Mouse (Mus musculus) fibroblast of lung, adult 2 months (primary cell): ENCODE measurements around the gene Ugt1a10.
"Not testable (repeated sequence)": the region's sequence is repeated elsewhere in the genome, so short reads cannot be mapped to it uniquely, and the experiment has no call there.

Source experiments
- DNase-seq: peaks from one replicate; pipeline ENCODE4 v3.0.0-alpha.2; 2011; ENCODE audit warnings: low read depth

Gene Ugt1a10

DNA sequence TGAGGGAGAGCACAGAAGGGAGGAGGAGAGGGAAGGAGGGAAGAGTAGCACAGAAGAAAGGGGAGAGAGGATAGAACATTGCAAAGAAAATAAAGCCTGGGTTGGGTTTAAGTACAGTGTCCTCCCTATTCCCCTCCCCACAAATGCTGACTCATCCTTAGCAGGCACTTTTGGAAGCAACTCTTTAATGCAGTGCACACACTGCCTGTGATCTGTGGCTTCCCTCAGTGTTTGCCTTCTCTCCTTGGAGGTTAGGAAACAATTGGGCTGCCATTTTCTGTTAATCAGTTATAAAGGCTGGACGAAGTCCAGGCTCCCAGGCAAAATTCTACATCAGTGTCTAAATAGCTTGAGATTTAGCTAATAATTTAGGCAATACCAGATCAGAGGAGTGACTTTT lies 85.3 kb downstream of the Ugt1a10 start:
- DNase-seq: not testable (repeated sequence)

DNA sequence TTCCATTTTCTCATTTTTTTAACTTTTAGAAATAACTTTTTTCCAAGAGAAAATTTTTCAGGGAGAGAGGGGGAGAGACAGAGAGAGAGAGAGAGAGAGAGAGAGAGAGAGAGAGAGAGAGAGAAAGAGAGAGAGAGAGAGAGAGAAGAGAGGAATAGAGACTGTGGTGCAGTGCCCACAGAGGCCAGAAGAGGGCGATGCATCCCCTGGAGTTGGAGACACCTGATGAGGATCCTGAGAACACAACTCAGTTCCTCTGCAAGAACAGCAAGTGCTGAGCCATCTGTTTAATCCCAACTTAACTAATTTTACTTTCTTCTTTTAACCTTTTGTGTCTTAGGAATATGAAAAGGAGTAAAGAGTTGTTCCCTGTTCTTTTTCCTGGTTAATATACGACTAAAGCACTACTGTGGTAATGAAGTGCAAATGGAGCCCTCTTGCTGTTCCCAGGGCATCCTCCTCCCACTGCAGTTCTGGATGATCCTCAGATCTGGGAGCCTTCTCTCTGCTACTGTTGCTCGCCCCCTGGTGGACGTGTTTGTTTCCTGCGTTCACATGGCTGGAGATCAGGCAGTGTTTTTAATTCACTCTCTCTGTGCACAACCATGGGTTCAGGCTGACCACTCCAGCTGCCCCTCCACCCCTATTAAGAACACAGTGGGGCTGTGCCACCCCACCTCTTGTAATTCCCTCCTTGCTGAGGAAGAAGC lies 88.9 kb downstream of the Ugt1a10 start:
- not testable (repeated sequence) for DNase-seq

DNA sequence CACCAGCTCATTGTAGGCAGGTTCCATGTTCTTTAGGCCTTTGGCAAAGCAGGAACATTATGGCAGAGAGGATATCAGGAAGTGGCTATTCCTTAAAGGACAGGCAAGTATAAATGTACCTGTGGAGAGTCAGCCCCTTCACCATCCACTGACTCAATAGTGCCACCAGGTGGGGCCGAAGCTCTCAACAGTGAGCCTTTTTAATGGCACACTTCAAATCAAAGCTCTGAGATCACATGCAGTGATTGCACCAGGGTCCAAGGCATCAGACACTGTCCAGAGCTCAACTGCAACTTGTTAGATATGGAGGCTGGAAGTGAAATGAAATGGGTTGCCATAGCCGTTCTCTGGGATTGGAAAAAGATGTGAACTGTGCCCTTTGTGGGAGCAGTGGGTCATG lies 90.1 kb downstream of the Ugt1a10 start:
- DNase-seq: not testable (repeated sequence)

DNA sequence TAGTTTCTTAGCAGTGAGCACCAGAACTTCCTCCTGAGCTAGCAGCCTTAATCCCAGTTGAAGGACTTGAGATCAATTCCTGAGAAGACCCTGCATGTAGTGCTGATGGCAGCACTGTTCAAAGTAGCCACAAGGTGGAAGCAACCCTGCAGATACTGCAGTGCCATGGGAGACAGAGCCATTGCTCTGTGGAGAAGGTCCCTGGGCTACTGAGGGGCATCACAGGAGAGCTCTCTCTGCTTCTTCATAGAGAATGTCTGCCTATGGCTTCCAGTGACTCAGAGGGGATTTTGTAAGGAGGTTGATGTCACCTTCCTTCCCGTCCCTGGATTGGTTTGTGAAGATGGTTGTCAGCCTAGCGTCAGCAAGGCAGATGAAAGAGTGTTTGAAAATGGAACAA lies 94.9 kb downstream of the Ugt1a10 start:
- DNase-seq: not testable (repeated sequence)

DNA sequence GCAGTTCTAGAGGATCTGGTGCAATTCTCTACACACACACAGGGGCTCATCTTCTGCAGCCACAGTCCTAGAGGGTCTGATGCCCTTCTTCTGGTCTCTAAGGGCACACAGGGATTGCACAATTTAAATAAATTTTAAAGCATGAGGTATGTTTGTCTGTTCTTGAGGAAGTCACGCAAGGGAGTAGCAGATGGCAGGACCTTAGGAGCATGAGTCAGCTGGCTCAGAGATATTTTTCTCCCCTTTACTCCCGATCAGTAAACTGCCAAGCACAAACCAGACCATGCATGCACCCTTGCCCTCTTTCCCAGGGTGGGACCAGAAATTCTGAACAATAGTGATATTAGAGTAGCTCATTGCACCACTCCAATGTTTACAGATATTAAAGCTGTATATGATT lies 103.2 kb downstream of the Ugt1a10 start:
- no peak for DNase-seq

DNA sequence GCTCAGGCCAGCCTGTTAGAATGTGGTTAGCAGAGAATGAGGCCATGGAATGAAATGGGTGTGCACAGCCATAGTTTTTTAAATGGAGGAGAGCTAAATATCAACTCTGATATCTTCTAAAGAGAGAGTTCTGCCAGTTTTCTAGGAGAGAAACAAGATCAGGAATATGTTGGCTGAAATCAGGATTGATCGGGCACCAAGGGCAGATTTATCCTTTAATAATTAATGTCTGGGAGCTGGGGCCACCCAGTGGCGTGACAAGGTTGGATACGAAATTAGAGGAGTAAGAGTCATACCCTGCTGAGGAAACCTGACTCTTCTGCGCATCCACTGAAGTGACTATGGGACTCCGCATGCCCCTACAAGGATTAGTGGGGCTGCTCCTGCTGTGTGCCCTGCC lies 110.5 kb downstream of the Ugt1a10 start, which contains the start of gene Ugt1a5:
Gene Ugt1a5, plus strand, starts transcription at position 302 of the 400 bp plus-strand sequence.
- no peak for DNase-seq

DNA sequence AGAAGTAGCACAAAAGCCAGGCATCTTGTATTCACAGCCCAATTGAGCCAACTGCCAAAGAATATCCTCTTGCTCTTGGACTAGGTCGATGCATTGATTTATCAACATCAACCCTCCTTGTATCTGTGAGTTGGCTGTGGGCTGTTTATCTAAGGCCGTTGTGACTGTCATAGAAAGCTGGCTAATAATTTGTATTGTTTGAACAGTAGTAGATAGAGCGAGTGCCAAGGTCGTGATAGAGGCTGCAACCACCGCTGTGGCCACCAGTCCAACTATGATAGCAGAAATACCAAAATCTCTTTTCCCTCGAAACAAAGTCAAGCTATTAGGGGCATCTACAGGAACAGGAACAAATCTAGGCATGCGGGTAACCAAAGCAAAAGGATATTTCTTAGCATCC lies 117.0 kb downstream of the Ugt1a10 start:
- DNase-seq: not testable (repeated sequence)

DNA sequence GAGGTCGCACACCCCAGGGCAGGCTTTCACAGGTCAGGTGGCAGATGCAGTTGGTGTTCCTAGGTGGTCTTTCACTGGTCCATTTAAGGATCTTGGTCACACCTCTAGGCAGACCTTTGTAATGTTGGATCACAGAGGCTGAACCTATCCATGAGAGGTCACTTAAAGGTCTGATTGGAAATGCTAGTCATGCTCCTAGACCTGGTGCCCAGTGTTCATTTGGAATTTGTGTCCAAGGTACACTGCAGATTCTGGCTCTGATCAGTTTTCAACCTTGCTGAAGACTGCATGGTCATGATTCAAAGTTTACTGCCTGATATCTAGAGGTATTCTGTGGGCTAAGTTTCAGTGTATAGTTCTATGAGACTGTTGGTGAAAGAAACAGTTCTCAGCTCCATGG lies 124.5 kb downstream of the Ugt1a10 start:
- DNase-seq: no peak

DNA sequence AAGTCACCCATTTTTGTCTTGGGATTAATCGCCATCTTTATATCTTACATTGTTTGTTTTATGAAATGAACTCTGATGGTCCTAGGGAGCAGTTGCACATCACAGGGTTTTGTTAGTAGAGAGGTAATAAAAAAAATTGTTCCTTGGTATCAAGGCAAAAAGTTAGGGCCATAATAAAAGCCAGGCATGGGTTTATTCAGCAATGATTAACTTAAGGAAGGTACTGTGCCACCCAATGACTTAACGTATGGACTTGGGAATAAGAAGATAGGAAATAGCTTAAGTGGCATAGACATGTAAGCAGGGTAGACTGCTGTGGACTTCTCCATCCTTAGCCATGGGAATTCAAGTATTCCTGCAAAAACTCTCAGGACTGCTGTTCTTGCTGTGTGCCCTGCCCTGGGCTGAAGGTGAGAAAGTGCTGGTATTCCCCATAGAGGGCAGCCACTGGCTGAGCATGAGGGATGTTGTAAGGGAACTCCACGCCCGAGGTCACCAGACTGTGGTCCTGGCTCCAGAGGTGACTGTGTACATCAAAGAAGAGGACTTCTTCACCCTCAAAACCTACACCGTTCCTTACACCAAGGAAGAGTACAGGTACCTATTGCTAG lies 131.2 kb downstream of the Ugt1a10 start:
- no peak for DNase-seq

DNA sequence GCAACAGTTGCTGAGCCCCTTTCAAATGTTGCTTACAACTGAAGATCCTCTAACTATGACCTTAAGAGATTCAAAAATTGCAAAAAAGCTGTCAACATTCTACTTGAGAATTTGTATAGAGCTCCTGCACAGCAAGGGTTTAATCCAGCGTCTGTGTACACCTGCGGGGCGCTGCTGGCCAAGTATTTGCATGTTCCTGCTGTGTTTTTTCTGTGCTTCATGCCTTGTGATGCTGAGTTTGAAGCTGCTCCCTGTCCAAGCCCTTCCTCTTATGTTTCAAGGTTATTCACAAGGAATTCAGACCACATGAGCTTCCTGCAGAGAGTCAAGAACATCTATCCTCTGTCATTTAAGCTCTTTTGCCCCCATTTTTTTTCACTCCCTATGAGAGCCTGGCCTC lies 136.9 kb downstream of the Ugt1a10 start:
- DNase-seq: no peak

DNA sequence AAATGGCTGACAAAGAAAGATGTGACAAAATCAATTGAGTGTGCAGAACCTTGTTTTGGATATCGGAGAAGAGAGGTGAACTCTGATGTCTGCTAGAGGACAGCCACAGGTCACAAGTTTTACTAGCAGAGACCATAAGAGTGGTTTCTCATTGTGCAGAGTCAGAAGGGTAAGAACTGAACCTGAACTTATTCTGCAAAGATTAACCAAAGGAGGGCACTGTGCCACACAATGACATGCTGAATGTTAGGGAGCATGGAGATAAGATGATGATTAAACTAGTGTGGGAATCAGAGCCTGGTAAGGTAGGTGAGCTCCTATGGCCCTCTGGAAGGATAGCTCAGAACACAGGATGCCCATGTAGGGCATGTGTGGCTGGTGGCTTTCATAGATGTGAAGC lies 140.5 kb downstream of the Ugt1a10 start:
- DNase-seq: no peak

DNA sequence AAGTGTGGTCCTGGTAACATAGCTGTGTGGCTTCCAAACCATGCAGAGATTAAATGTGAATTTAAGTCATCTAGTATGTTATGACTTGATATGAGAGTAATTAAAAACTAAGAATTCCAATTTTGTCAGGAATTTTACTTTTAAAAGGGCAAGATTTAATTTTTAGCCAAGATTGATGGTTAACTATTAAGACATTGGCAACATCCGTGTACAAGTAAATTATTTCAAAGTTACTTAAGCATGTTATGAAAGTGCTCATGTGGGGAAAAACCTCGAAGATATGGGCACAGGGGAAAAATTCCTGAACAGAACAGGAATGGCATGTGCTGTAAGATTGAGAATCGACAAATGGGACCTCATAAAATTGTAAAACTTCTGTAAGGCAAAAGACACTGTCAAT lies 142.3 kb downstream of the Ugt1a10 start:
- DNase-seq: no peak

DNA sequence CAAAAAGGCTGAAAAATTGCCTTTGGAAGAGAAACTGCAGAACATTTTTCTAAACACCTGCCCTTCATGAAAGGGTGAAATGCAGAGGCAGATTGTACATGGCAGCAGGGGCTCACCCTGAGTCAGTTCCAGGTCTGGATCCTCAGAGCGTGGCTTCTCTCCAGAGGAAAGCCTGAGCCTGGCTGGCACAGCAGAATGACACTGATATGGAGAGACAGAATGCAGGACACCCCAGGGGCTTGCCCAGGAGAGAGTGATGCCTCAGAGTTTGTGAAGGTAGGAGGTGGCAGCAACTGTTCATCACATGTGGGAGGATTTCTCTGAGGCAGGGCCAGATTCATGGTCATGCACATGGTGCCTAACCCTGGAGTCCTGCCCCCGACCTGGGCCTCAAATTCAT lies 144.8 kb downstream of the Ugt1a10 start:
- no peak for DNase-seq

DNA sequence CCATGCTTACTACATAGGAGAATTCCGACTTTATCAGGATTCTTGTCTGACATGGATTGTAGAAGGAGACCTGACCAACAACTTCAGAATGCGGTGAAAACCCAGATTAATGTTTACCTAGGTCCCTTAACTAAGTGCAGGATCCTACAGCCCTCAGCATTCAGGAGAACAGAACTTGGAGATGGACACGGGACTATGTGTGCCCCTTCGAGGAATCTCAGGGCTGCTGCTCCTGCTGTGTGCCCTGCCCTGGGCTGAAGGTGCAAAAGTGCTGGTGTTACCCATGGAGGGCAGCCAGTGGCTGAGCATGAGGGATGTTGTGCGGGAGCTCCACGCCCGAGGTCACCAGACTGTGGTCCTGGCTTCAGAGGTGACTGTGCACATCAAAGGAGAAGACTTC lies 145.3 kb downstream of the Ugt1a10 start, which contains the start of gene Ugt1a2:
Gene Ugt1a2, plus strand, starts transcription at position 146 of the 400 bp plus-strand sequence.
- DNase-seq: no peak

DNA sequence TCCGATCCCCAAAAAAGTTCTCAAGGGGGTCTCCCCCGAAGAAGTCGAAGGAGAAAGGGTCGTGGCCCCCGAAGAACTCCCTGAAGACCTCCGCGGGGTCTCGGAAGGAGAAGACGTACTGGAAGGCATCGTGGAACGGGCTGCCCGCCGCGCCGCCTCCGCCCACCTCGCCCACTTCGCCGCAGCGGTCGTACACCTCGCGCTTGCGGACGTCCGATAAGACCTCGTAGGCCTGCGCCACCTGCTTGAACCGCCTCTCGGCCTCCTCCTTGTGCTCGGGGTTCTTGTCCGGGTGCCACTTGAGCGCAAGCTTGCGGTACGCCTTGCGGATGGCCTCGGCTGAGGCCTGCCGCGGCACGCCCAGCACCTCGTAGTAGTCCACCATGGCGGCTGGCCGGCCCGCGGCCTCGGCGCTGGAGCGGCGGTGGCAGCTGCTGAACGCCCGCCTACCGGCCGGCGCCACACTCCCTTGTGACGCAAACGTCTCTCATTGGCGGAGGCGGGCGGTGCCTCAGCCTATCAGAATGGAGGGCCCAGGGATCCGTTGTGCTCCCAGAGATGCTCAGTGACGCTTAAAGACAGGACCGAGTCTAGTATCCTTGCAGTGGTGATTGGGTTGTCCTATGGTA lies 150.2 kb downstream of the Ugt1a10 start, which contains the start of gene Dnajb3:
Gene Dnajb3, minus strand, starts transcription at position 489 of the 629 bp plus-strand sequence.
- DNase-seq: no peak

DNA sequence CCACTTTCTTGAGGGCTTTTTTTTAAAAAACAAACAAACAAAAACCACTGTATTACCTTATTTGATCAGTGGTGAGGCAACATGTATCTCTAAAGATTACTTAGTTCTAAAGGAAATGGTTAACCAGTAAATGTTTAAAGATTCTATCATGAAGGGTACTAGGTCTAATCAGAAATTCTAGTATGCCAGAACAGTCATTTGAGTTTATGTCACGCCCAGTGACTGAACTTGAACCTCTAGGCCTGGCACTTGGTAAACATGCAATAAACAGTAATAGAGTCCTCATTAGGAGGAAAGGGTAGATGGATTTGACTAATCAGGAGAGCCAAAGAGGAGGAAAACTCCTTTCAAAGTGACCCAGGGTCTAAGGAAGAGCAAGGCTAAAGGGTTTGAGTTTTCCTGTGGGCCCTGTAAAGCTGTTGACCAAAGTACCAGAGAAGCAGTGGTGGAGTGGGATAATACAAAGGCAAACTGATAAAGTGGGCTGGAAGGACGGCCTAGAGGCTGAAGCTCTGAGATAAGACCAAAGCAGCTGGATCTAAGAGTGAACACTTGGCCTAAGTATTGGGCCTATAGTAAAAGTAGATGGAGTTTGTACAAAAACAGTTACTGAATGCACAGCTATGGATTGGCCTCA lies 151.8 kb downstream of the Ugt1a10 start:
- DNase-seq: no peak

DNA sequence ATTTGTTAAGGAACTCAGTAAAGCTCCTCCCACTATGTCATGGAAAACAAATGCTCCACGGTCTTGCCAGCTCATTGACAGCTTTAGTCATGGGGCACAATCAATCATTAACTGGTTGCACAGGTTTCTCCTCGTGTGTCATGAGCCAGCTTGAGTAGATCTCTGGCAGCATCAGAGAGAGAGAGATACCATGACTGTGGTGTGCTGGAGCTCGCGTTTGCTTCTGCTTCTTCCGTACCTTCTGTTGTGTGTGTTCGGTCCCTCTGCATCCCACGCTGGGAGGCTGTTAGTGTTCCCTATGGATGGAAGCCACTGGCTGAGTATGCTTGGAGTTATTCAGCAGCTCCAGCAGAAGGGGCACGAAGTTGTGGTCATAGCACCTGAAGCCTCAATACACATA lies 156.6 kb downstream of the Ugt1a10 start, which contains the start of gene Ugt1a1:
Gene Ugt1a1, plus strand, starts transcription at position 148 of the 400 bp plus-strand sequence.
- no peak for DNase-seq

DNA sequence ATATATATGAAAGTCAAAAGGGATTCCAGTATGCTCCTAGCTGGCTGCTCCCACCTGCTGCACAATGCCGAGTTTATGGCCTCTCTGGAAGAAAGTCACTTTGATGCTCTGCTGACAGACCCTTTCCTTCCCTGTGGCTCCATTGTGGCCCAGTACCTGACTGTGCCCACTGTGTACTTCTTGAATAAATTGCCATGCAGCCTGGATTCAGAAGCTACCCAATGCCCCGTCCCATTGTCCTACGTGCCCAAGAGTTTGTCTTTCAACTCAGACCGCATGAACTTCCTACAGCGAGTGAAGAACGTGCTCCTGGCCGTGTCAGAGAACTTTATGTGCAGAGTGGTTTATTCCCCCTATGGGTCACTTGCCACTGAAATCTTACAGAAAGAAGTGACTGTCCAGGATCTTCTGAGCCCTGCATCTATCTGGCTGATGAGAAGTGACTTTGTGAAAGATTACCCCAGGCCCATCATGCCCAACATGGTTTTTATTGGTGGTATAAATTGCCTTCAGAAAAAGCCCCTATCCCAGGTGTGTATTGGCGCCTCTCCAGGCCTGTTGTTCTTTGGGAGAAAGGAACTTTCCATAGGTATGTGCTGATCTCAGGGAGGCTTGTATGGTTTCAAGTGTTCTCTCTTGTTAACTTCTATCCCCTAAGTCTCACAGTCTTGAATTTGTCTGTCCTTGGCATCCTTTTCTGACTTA lies 157.3 kb downstream of the Ugt1a10 start:
- DNase-seq: no peak

DNA sequence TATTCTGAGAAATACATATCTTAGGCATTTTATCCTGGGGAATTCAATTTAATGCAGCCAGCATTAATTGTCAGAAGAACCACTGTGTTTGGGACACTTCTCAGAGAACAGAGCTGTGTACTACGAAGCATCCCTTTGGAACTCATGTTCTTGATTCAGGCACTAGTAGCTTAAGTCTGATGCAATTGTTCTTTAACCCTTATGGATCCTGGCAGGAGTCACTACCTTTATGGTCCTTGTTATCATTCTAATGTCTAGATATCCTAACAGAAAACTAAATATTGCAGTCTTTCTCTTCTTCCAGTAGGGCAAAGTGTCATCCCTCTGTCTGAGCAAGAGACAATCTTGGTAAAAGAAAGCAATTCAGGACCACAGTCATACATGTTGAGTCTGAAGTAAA lies 157.9 kb downstream of the Ugt1a10 start:
- DNase-seq: no peak

DNA sequence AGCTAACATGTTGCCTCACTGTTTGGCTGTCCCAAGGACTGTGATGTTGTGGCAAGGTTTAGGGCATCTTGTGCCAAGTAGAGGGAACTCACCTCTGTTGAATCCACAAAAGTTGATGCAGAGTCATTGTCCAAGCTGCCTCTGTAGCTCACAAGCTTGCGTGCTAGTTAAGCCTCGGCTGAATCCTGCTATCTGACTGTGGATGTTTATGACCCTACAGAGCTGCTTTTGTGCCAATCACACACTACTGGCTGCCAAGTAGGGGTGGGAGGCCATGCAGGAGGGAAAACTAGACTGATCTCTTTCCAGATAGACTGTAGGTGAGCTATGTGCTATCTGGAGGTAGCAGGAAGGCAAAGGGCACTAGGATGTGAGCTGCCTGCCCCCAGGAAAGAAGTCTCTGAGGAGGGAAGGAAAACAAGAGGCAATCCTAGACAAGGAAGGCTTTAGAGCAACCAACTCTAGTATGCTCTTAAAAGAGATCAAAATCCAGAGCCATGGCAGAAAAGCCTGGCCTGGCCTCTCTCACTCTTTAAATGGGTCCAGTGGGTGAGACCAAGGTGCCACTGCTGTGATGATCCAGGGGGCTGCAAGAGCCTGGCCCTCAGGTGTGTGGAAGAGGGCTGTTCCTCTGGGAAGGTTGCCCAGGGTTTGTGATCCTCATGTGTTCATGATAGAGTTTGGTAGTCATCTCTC lies 158.7 kb downstream of the Ugt1a10 start:
- DNase-seq: no peak

DNA sequence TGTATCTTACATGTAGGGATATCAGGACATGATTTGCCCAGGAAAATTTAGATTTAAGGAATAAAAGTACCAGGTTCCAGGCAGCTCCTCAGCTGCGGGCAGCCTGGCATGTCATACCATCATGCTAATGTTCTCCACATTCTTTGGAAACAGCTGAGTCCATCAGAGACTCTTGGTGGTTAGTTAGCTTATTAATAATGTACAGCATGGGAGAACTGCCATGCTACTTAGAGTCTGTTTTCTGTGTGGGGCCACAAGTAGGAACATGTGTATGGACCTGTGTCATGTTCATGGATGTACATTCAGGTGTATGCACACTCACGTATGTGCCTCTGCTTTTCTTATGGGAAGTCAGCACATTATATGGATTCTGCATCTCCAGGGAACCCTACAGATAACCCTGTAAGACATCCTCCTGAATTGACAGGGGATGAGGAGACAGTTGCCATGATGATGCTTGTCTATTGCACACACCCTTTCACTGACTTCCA lies 159.3 kb downstream of the Ugt1a10 start:
- no peak for DNase-seq
